Mouse (Mus musculus): ENCODE data around the gene Sprtn.

DNA sequence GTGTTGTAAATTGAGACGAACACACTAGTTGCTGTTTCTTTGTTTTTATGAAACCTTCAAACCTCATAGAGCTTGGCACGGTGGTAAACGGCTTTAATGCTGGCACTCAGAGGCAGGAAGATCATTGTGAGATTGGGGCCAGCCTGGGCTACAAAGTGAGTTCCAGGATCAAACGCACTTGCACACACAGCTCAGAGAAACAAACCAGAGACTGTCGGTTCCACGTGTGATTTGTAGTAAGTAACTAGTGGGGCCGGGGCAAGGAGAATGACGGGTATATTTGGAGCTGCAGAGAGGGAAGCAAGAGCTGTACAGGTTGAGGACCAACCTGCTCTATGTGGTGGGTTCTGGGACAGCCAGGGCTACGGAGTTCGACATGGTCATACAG, 52.4 kb downstream of the Sprtn start:
- TF ChIP-seq TAL1 (IDR thresholded peaks at IDR 0.05; ENCODE audit: low read length) (no peak), GATA1 (IDR thresholded peaks at IDR 0.05; ENCODE audit: low read length) (no peak)
